Mouse (Mus musculus): ENCODE results near the gene Junb. TPM values are rescaled to one million over a fixed set of nuclear protein-coding genes. Genes with fewer than 3 reads are reported as not detected.

Gene Junb
- total and polyA plus RNA-seq, 3 experiments: 41.6 to 72.7 TPM; not detected in 1

DNA sequence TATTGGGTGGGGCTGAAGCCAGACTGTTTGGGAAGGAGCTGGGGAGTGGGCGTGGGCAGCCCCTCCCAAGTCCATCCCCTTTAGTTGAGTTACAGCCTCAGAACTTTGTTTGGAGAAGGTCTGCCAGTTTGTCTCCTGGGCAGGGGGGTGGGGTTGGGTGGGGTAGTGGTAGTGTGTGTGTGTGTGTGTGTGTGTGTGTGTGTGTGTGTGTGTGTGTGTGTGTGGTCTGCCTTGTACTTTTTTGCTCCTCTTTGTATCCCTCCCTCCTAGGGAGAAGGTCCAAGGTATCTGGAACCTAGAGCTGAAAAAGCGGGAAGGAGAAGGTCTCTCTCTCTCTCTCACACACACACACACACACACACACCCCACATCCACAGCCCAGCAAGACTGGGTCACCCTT is 35.9 kb upstream of the Junb start, which contains the start of gene Best2:
Gene Best2 (minus strand): TSS at position 101 of the 400 bp plus-strand sequence.
- no peaks in the 10 kb centered on the region for H3K4me1 ChIP-seq (ENCODE audit: control insufficient read depth in 1 of 2, insufficient read depth in 2 of 2, low read length in 2 of 2)
- no peak within 1 kb of the TSS for H3K9ac ChIP-seq (ENCODE audit: control insufficient read depth, low read depth, low read length, poor library complexity, severe bottlenecking)
- no peaks in the 10 kb centered on the region for H3K79me2 ChIP-seq (ENCODE audit: control insufficient read depth, insufficient read depth, low read length, poor library complexity)
- no peak for DNase-seq (ENCODE audit: low read depth, low spot score)
- no peaks in the 10 kb centered on the region for H3K9me3 ChIP-seq (replicated peaks; ENCODE audit: insufficient read depth, low read length)
- TF ChIP-seq ZC3H11A (IDR thresholded peaks at IDR 0.05; ENCODE audit: low read depth, low read length) (no peak), MAZ (IDR thresholded peaks at IDR 0.05; ENCODE audit: low read depth, low read length) (no peak), GABPA (IDR thresholded peaks at IDR 0.05; ENCODE audit: low read depth, low read length) (no peak), NELFE (IDR thresholded peaks at IDR 0.05; ENCODE audit: low read depth, low read length) (no peak), JUND (IDR thresholded peaks at IDR 0.05; ENCODE audit: low read depth, low read length) (no peak), UBTF (IDR thresholded peaks at IDR 0.05; ENCODE audit: borderline replicate concordance, insufficient read depth, low read depth, low read length) (no peak), BHLHE40 (IDR thresholded peaks at IDR 0.05; ENCODE audit: borderline replicate concordance, low read depth, low read length) (no peak), NRF1 (IDR thresholded peaks at IDR 0.05; ENCODE audit: insufficient read depth, low read depth, low read length, poor library complexity, severe bottlenecking) (no peak), EP300 (IDR thresholded peaks at IDR 0.05; ENCODE audit: low read depth in 1 of 2, low read length in 2 of 2) (no peak), USF2 (IDR thresholded peaks at IDR 0.05; ENCODE audit: borderline replicate concordance in 1 of 2, insufficient read depth in 1 of 2, low read depth in 1 of 2, low read length in 2 of 2) (no peak), POLR2A (IDR thresholded peaks at IDR 0.05; ENCODE audit: control insufficient read depth in 1 of 2, insufficient read depth in 1 of 2, low read depth in 1 of 2, low read length in 2 of 2, poor library complexity in 1 of 2) (no peak), ZMIZ1 (IDR thresholded peaks at IDR 0.05; ENCODE audit: low read depth, low read length) (no peak)
- no peaks in the 10 kb centered on the region for H3K36me3 ChIP-seq (ENCODE audit: control insufficient read depth in 1 of 2, insufficient read depth in 2 of 2, low read length in 2 of 2)
- no peaks in the 10 kb centered on the region for H3K27me3 ChIP-seq (ENCODE audit: control insufficient read depth in 1 of 2, insufficient read depth in 2 of 2, low read length in 2 of 2)
- H3K27ac ChIP-seq (ENCODE audit: control insufficient read depth, low read depth, low read length): no peak within 1 kb of the TSS
- H3K4me3 ChIP-seq (ENCODE audit: control insufficient read depth in 1 of 2, insufficient read depth in 1 of 2, low read depth in 2 of 2, low read length in 2 of 2): no peak within 1 kb of the TSS

DNA sequence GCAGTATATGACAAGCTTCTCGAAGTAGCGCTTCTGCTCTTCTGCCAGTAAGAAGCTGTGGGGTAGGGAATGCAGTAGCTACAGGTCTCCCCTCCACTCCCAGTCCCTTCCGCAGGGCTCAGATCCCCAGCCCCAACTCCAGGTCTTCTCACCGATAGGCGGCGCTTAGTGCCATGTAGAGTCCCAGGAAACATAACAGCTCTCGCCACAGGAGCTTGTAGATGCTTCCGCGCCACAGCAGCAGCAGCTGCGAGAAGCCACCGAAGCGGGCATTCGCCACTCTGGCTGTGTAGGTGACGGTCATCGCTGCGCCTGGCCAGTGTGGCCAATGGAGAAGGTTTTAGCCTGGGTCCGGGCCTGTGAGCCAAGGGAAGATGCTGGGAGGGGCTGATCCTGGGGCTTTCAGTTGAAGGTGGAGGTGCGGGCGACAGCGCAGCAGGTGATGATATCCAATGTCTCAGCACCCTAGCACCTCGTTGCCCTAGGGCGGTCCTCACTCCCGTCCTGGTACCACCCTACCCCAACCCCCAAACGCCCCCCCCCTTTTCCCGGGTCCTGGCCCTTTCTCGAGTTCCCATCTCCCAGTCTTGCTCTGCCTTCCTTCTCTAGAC is 34.8 kb upstream of the Junb start:
- Histone ChIP-seq H3K36me3 (ENCODE audit: control insufficient read depth in 1 of 2, insufficient read depth in 2 of 2, low read length in 2 of 2) (no peaks in the 10 kb centered on the region), H3K79me2 (ENCODE audit: control insufficient read depth, insufficient read depth, low read length, poor library complexity) (no peaks in the 10 kb centered on the region), H3K4me1 (ENCODE audit: control insufficient read depth in 1 of 2, insufficient read depth in 2 of 2, low read length in 2 of 2) (no peaks in the 10 kb centered on the region), H3K27me3 (ENCODE audit: control insufficient read depth in 1 of 2, insufficient read depth in 2 of 2, low read length in 2 of 2) (no peaks in the 10 kb centered on the region), H3K4me3 (ENCODE audit: control insufficient read depth in 1 of 2, insufficient read depth in 1 of 2, low read depth in 2 of 2, low read length in 2 of 2) (no peak overlapping the region), H3K27ac (ENCODE audit: control insufficient read depth, low read depth, low read length) (no peak overlapping the region), H3K9ac (ENCODE audit: control insufficient read depth, low read depth, low read length, poor library complexity, severe bottlenecking) (no peak overlapping the region), H3K9me3 (replicated peaks; ENCODE audit: insufficient read depth, low read length) (no peaks in the 10 kb centered on the region)
- TF ChIP-seq MAZ (IDR thresholded peaks at IDR 0.05; ENCODE audit: low read depth, low read length) (no peak), ZKSCAN1 (IDR thresholded peaks at IDR 0.05; ENCODE audit: low read depth, low read length) (no peak), JUND (IDR thresholded peaks at IDR 0.05; ENCODE audit: low read depth, low read length) (no peak), GATA1 (IDR thresholded peaks at IDR 0.05; ENCODE audit: low read depth, low read length) (no peak), TCF12 (IDR thresholded peaks at IDR 0.05; ENCODE audit: low read depth, low read length) (no peak), SIN3A (IDR thresholded peaks at IDR 0.05; ENCODE audit: low read length) (no peak), ZNF384 (IDR thresholded peaks at IDR 0.05; ENCODE audit: low read depth, low read length) (no peak), MYB (IDR thresholded peaks at IDR 0.05; ENCODE audit: low read depth, low read length) (no peak), ZC3H11A (IDR thresholded peaks at IDR 0.05; ENCODE audit: low read depth, low read length) (no peak), EP300 (IDR thresholded peaks at IDR 0.05; ENCODE audit: low read depth in 1 of 2, low read length in 2 of 2) (no peak), MEF2A (IDR thresholded peaks at IDR 0.05; ENCODE audit: extremely low read depth, insufficient replicate concordance, low read depth, low read length, poor library complexity, severe bottlenecking) (no peak), MXI1 (IDR thresholded peaks at IDR 0.05; ENCODE audit: low read depth, low read length) (no peak), NELFE (IDR thresholded peaks at IDR 0.05; ENCODE audit: low read depth, low read length) (no peak), RAD21 (IDR thresholded peaks at IDR 0.05; ENCODE audit: low read depth, low read length) (no peak), TBP (IDR thresholded peaks at IDR 0.05; ENCODE audit: low read depth, low read length) (no peak)
- DNase-seq (ENCODE audit: low read depth, low spot score): no peak
